Mouse (Mus musculus): ENCODE measurements around the gene Pm20d1. TPM values are rescaled to one million over a fixed set of nuclear protein-coding genes. Genes with fewer than 3 reads are reported as not detected.

The Pm20d1 gene
- 1.4 and 2.2 TPM in 2 replicates for polyA plus RNA-seq (2016; fragmentation: Nextera tagmentation; extraction: Ambion mirVana)

DNA sequence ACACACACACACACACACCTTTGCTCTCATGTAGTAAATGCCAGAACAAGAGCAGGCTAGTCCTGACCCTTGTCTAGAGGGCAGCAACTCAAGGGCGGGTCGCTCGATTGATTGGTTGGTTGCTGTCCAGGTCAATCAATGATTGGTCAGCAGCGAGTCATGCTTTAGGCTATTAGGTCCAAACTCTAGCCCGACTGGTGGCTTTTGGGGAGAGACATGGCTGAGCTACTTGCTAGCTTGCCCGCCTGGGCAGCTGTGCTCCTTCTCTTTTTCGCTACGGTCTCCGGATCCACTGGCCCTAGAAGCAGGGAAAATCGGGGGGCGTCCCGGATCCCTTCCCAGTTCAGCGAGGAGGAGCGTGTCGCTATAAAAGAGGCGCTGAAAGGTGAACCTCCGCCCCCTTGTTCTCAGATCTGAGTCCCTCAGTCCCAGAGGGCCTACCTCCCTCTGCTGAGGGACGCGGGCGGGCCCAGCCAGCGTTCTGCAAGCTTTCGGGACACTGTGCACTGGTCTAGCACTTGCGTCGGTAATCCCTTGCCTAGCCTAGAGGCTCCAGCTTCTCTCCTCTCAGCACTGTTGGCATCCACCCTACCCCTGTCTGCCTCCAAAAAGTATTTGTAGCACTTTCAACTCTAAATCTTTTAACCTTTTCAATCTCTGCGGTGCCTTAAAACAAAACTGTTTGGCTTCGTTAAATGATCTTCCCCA is at the start of gene Pm20d1:
Gene Pm20d1 (plus strand): TSS at position 180 of the 708 bp plus-strand sequence.
- Histone ChIP-seq H3K4me3 (peak within 1 kb of the TSS; percentile 51), H3K27me3 (ENCODE audit: insufficient read depth, poor library complexity, severe bottlenecking) (peaks cover 4% of the 10 kb centered on the region; the same call in 1 of the 2 replicates), H3K27ac (peak within 1 kb of the TSS; percentile 71), H3K4me1 (replicated peaks) (peaks cover 18% of the 10 kb centered on the region), H3K9me3 (no peaks in the 10 kb centered on the region), H3K36me3 (no peaks in the 10 kb centered on the region)
- DNase-seq (ENCODE audit: low spot score) = peak; percentile 56
- WGBS = 7% methylated on average over 26 of the region's 26 CpGs

DNA sequence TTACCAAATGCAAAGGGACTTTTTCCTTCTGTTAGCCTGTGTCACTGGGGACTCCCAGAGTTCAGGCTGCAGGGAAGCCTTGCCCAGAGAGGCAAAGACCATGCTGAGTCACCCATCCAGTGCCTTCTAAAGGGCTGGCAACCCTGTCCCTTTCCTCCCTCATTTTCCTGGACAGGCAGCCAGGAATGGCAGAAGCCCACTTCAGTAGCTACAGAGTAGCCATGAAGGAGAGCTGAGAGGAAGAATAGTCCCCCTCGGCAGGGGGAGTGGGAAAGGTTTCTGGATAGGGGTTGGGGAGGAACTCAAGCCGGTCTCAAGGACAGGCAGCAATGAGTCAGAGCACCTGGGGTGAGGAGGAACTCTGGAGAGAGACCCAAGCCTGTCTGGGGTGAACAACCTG is 49.4 kb upstream of the Pm20d1 start:
- H3K27ac ChIP-seq = peak overlapping the region; percentile 13; the same call in 1 of the 2 replicates

GRCm38 (mm10) chr1:131748636-131749035 is 48.5 kb upstream of the Pm20d1 start:
- Histone ChIP-seq H3K9me3 (no peaks in the 10 kb centered on the region), H3K27me3 (ENCODE audit: insufficient read depth, poor library complexity, severe bottlenecking) (no peaks in the 10 kb centered on the region; the same call in 1 of the 2 replicates), H3K4me1 (replicated peaks) (peaks cover 28% of the 10 kb centered on the region), H3K27ac (0 out of 2 replicates have a peak overlapping the region, but pooled peaks have one; percentile 8), H3K36me3 (no peaks in the 10 kb centered on the region), H3K4me3 (no peak overlapping the region)
- DNase-seq (ENCODE audit: low spot score) = no peak
- 84% methylated on average over 2 of the region's 2 CpGs for WGBS

More for the DNA sequence above, 49.4 kb upstream of the Pm20d1 start:
- DNase-seq (ENCODE audit: low spot score) = no peak
- H3K36me3 ChIP-seq = no peaks in the 10 kb centered on the region
- H3K4me3 ChIP-seq = no peak overlapping the region
- H3K4me1 ChIP-seq (replicated peaks) = peaks cover 31% of the 10 kb centered on the region
- 50% methylated on average over 2 of the region's 2 CpGs for WGBS
- H3K9me3 ChIP-seq = no peaks in the 10 kb centered on the region
- no peaks in the 10 kb centered on the region; the same call in 1 of the 2 replicates for H3K27me3 ChIP-seq (ENCODE audit: insufficient read depth, poor library complexity, severe bottlenecking)

GRCm38 (mm10) chr1:131749706-131750545 is 47.3 kb upstream of the Pm20d1 start:
- Histone ChIP-seq H3K4me3 (no peak overlapping the region), H3K27ac (no peak overlapping the region), H3K36me3 (no peaks in the 10 kb centered on the region), H3K27me3 (ENCODE audit: insufficient read depth, poor library complexity, severe bottlenecking) (no peaks in the 10 kb centered on the region), H3K9me3 (no peaks in the 10 kb centered on the region), H3K4me1 (replicated peaks) (peaks cover 23% of the 10 kb centered on the region)
- WGBS = 80% methylated on average over 15 of the region's 15 CpGs
- no peak for DNase-seq (ENCODE audit: low spot score)

DNA sequence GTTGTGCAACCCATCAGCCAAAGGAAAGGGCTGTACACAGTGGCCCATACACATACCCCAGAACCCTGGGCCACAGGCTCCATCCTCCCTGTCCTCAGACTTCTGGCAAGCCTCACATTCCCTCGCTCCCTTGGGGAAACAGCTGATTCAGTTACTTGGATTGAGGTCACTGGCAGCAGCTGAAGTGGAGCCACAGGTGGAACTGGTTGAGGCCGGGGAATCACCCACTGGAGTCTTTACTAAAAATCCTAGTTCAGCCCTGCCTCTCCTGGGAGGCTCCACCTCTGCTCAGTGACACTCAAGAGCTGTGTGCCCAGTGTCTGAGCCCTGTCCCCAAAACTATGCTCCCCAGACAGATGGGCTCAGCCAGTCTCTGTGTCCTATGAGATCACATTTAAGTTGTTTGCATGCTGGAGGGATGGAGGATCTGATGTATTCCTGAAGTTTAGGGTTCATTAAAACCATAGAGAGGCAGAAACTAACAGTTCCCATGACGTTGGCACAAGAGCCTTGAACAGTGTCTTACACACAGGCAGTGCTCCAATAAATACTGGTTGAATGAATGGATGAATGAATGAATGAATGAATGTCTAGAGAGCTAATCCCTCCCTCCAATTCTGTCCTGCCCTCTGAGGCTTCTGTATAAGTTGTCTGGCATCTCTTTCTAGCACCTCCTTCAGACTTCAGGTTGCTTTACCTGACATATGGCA is 45.8 kb upstream of the Pm20d1 start:
- H3K27ac ChIP-seq = no peak overlapping the region
- peaks cover 16% of the 10 kb centered on the region for H3K4me1 ChIP-seq (replicated peaks)
- no peaks in the 10 kb centered on the region for H3K36me3 ChIP-seq
- no peaks in the 10 kb centered on the region for H3K9me3 ChIP-seq
- no peaks in the 10 kb centered on the region for H3K27me3 ChIP-seq (ENCODE audit: insufficient read depth, poor library complexity, severe bottlenecking)
- no peak for DNase-seq (ENCODE audit: low spot score)
- WGBS = 82% methylated on average over 3 of the region's 3 CpGs
- no peak overlapping the region for H3K4me3 ChIP-seq

DNA sequence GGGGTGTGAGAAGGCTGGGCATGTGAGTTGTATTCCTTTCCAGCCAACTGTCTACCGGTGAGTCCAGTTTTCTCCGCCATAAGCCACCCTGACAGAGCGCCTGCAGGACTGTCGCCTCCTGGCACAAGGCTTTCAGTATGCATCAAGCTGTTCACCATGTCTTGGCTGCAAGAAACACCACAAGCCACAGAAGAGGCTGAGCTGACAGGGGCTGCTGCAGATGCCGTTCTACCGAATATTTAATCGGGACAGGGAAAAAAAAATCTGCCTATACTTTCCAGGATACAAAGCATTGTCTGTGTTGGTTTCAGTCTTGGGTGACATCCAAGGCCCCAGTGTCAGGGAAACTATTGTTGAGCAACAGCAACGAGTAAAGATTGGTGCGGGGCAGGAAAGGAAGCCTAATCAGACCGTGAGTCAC is 45.3 kb upstream of the Pm20d1 start:
- Histone ChIP-seq H3K27me3 (ENCODE audit: insufficient read depth, poor library complexity, severe bottlenecking) (no peaks in the 10 kb centered on the region), H3K27ac (no peak overlapping the region), H3K9me3 (no peaks in the 10 kb centered on the region), H3K4me1 (replicated peaks) (peaks cover 10% of the 10 kb centered on the region), H3K4me3 (no peak overlapping the region), H3K36me3 (no peaks in the 10 kb centered on the region)
- no peak for DNase-seq (ENCODE audit: low spot score)
- WGBS = 74% methylated on average over 10 of the region's 10 CpGs

- no peaks in the 10 kb centered on the region for H3K9me3 ChIP-seq
- H3K27me3 ChIP-seq (ENCODE audit: insufficient read depth, poor library complexity, severe bottlenecking) = no peaks in the 10 kb centered on the region
- no peak for DNase-seq (ENCODE audit: low spot score)
- peaks cover 8% of the 10 kb centered on the region for H3K4me1 ChIP-seq (replicated peaks)
- H3K27ac ChIP-seq = no peak overlapping the region
- H3K4me3 ChIP-seq = no peak overlapping the region
- H3K36me3 ChIP-seq = no peaks in the 10 kb centered on the region
- WGBS = 70% methylated on average over 3 of the region's 3 CpGs
Observed at GRCm38 (mm10) chr1:131754212-131754829, 42.9 kb upstream of the Pm20d1 start.

- WGBS = 89% methylated on average over 4 of the region's 4 CpGs
- Histone ChIP-seq H3K4me1 (replicated peaks) (peaks cover 14% of the 10 kb centered on the region), H3K4me3 (no peak overlapping the region), H3K27ac (no peak overlapping the region), H3K27me3 (ENCODE audit: insufficient read depth, poor library complexity, severe bottlenecking) (no peaks in the 10 kb centered on the region), H3K36me3 (no peaks in the 10 kb centered on the region), H3K9me3 (no peaks in the 10 kb centered on the region)
- no peak for DNase-seq (ENCODE audit: low spot score)
Observed at GRCm38 (mm10) chr1:131754916-131755315, 42.3 kb upstream of the Pm20d1 start.

DNA sequence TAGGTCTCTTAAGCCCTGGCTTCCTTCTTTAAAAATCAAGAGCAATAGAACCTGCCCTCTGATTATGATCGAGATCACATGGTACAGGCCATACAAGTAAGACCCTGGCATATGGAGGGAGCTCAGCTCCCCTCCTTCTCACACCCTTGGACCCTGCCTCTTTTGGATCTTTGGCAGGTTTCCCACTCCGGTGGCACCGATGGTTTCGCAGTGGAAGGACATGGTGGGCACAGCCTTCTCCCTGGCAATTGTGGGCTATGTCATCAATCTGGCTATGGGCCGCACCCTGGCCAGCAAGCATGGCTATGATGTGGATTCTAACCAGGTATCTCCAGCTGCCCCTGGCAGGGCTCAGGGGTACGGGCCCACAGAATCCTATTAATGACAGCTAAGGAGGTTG is 40.0 kb upstream of the Pm20d1 start:
- DNase-seq (ENCODE audit: low spot score) = no peak
- Histone ChIP-seq H3K4me1 (replicated peaks) (peaks cover 18% of the 10 kb centered on the region), H3K9me3 (no peaks in the 10 kb centered on the region), H3K36me3 (no peaks in the 10 kb centered on the region), H3K27ac (no peak overlapping the region), H3K4me3 (no peak overlapping the region), H3K27me3 (ENCODE audit: insufficient read depth, poor library complexity, severe bottlenecking) (no peaks in the 10 kb centered on the region)
- 92% methylated on average over 6 of the region's 6 CpGs for WGBS

DNA sequence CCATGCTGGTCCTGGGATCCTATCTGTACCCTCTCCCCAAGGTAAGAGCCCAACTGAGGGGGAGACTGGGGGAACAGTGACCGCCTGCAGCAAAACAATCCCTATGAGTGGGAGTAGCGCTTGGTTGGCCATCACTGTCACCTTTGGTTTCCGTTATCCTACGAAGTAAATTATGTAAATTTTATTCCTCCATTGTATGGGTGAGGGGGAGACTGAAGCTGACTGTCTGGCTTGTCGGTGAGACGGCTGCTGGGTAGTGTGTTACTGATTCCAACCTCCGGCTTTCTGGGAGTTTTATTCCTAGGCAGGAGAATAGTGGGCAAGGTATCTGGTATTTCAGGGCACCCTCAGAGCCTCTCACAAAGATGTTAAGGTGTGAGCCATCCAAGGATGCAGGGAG is 38.4 kb upstream of the Pm20d1 start:
- no peaks in the 10 kb centered on the region for H3K9me3 ChIP-seq
- H3K4me3 ChIP-seq = no peak overlapping the region
- no peaks in the 10 kb centered on the region for H3K27me3 ChIP-seq (ENCODE audit: insufficient read depth, poor library complexity, severe bottlenecking)
- peak overlapping the region; percentile 30; the same call in 1 of the 2 replicates for H3K27ac ChIP-seq
- peaks cover 18% of the 10 kb centered on the region for H3K4me1 ChIP-seq (replicated peaks)
- H3K36me3 ChIP-seq = no peaks in the 10 kb centered on the region
- DNase-seq (ENCODE audit: low spot score) = no peak
- 62% methylated on average over 7 of the region's 7 CpGs for WGBS

GRCm38 (mm10) chr1:131759667-131760427 is 37.3 kb upstream of the Pm20d1 start:
- peaks cover 18% of the 10 kb centered on the region for H3K4me1 ChIP-seq (replicated peaks)
- 72% methylated on average over 9 of the region's 9 CpGs for WGBS
- no peaks in the 10 kb centered on the region for H3K9me3 ChIP-seq
- no peak for DNase-seq (ENCODE audit: low spot score)
- H3K27me3 ChIP-seq (ENCODE audit: insufficient read depth, poor library complexity, severe bottlenecking) = no peaks in the 10 kb centered on the region
- H3K27ac ChIP-seq = peak overlapping the region; percentile 50
- no peak overlapping the region for H3K4me3 ChIP-seq
- no peaks in the 10 kb centered on the region for H3K36me3 ChIP-seq

- WGBS = 94% methylated on average over 3 of the region's 3 CpGs
Observed at GRCm38 (mm10) chr1:131760428-131760820, 36.8 kb upstream of the Pm20d1 start.

More at GRCm38 (mm10) chr1:131760428-131760820, 36.8 kb upstream of the Pm20d1 start:
- Histone ChIP-seq H3K27ac (peak overlapping the region; percentile 50; the same call in 1 of the 2 replicates), H3K27me3 (ENCODE audit: insufficient read depth, poor library complexity, severe bottlenecking) (no peaks in the 10 kb centered on the region), H3K9me3 (no peaks in the 10 kb centered on the region), H3K4me1 (replicated peaks) (peaks cover 18% of the 10 kb centered on the region), H3K4me3 (no peak overlapping the region), H3K36me3 (no peaks in the 10 kb centered on the region)
- no peak for DNase-seq (ENCODE audit: low spot score)

Data from hindbrain, embryonic 10.5 days (tissue).